Mouse (Mus musculus) heart, postnatal 0 days (tissue): ENCODE measurements at regions not wholly inside any gene's neighbourhood (a gene's known extent, or its start where the extent isn't known, plus 50 kb on each side); places are given as distances from the start of the nearest gene placed in this dataset.

Experiments
- CTCF ChIP-seq: IDR thresholded peaks from 2 replicates; pipeline ENCODE4 v1.5.1; 2016; ENCODE audit warnings: antibody characterized with exemption, control low read depth, low read depth
- EP300 ChIP-seq: IDR thresholded peaks from 2 replicates; pipeline ENCODE4 v1.6.1; 2016; ENCODE audit warnings: antibody characterized with exemption, low read depth

DNA sequence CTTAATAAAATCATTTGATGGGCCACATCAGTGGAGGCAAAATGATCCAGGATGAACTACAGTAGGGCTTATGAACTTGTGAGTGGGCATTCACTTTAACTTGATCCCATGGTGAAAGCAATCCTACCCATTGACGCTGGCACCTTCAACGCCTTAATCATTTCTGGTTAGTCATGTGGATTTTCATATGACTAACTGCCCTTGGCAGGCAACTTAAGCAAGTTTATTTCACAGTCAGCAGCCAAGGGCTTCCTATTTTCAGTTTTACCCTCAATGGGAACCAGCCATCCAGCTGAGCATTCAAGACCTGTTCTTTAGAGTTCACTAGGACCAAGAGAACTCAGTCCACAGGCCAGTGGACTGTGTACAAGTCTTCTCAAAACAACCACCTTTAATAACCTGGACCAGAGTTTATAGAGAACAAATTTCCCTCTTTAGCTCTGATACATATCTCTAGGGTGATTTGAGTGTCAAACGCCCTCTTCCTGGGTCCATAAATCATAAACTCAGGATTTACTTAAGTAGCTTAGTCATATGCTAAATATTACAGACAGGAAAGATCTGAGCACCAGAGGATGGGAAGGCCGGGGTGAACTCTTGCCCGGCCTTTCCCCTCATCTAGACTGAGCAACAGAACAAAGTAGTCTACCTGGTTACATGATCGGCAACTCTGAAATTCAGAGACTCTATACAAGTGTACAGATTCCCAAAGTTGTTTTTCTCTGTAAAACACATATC lies 60.0 kb upstream of the Vcam1 start:
- TF ChIP-seq CTCF (no peak), EP300 (no peak)
